ENCODE assay signal across 8 mouse cellular contexts in the genomic region with DNA sequence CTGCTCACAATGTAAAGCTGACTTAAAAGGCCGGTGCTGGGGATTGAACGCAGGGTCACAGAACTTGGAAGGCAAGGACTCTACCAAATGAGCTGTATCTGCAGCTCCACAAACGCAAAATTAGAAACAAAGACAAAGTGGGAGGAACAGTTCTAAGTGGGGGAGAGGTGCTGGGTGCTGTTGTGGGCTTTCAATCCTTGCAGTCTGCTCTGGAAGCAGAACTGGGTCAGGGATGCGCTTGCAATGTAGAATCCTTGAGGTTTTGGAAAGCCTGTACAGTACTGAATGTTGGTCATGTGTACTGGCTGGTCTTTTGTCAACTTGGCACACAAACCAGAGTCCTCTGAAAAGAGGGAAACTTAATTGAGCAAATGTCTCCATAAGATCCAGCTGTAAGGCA. TPM values are rescaled to one million over a fixed set of nuclear protein-coding genes. Genes with fewer than 3 reads are reported as not detected.
DNase-seq lines count a peak whose midpoint lies in the region; ATAC-seq and TF ChIP-seq lines count a peak whose summit lies in the region.

No protein-coding gene starts in this region.

- no peaks in the 10 kb centered on the region for H3K9me3 ChIP-seq in forebrain, postnatal 0 days (ENCODE audit: low read length)
- H3K9me3 ChIP-seq in midbrain, embryonic 11.5 days (ENCODE audit: control insufficient read depth, low read length) = no peaks in the 10 kb centered on the region

- no peak for TF ChIP-seq CTCF in lung, adult 2 months (IDR thresholded peaks at IDR 0.05; ENCODE audit: insufficient read depth, low read length)
- no peak for TF ChIP-seq CTCF in bone marrow, adult 2 months (IDR thresholded peaks at IDR 0.05; ENCODE audit: control insufficient read depth, insufficient read depth, low read length)
- TF ChIP-seq CTCF in forebrain, postnatal 0 days (IDR thresholded peaks at IDR 0.05; ENCODE audit: low read depth) = no peak

- no peak overlapping the region for H3K27ac ChIP-seq in bone marrow, adult 2 months (ENCODE audit: control insufficient read depth, insufficient read depth, low read depth, low read length, poor library complexity)
- H3K27ac ChIP-seq in forebrain, postnatal 0 days (ENCODE audit: low read depth, low read length) = peak overlapping the region; percentile 94
- no peak overlapping the region for H3K27ac ChIP-seq in midbrain, embryonic 11.5 days (ENCODE audit: low read depth, low read length)

- peak overlapping the region; percentile 83 for H3K4me2 ChIP-seq in forebrain, postnatal 0 days (ENCODE audit: low read depth)
- H3K4me2 ChIP-seq in midbrain, embryonic 11.5 days = peak overlapping the region; percentile 89

- no peak for TF ChIP-seq POLR2A in lung, adult 2 months (IDR thresholded peaks at IDR 0.05; ENCODE audit: borderline replicate concordance, extremely low read depth, low read depth, low read length)
- TF ChIP-seq POLR2A in bone marrow, adult 2 months (IDR thresholded peaks at IDR 0.05; ENCODE audit: borderline replicate concordance, control insufficient read depth, low read depth, low read length) = no peak

- peak overlapping the region; percentile 76 for H3K4me3 ChIP-seq in lung, adult 2 months (replicated peaks; ENCODE audit: extremely low read depth, low read depth, low read length)
- H3K4me3 ChIP-seq in bone marrow, adult 2 months (replicated peaks; ENCODE audit: control insufficient read depth, low read depth, low read length) = peak overlapping the region; percentile 97
- H3K4me3 ChIP-seq in forebrain, postnatal 0 days (ENCODE audit: low read depth, low read length) = peak overlapping the region; percentile 99
- H3K4me3 ChIP-seq in midbrain, embryonic 11.5 days (ENCODE audit: low read depth, low read length) = peak overlapping the region; percentile 86

- peaks cover 11% of the 10 kb centered on the region; the same call in 1 of the 2 replicates for H3K4me1 ChIP-seq in lung, adult 2 months (ENCODE audit: control insufficient read depth, insufficient read depth, low read length)
- H3K4me1 ChIP-seq in bone marrow, adult 2 months (ENCODE audit: control insufficient read depth, insufficient read depth, low read length) = no peaks in the 10 kb centered on the region; the same call in 1 of the 2 replicates
- peaks cover 16% of the 10 kb centered on the region; the same call in 1 of the 2 replicates for H3K4me1 ChIP-seq in forebrain, postnatal 0 days (ENCODE audit: insufficient read depth)
- H3K4me1 ChIP-seq in midbrain, embryonic 11.5 days (ENCODE audit: control insufficient read depth, insufficient read depth, low read length) = peaks cover 8% of the 10 kb centered on the region

- peaks cover 14% of the 10 kb centered on the region; the same call in 1 of the 2 replicates for H3K36me3 ChIP-seq in forebrain, postnatal 0 days (ENCODE audit: insufficient read depth)
- H3K36me3 ChIP-seq in midbrain, embryonic 11.5 days (ENCODE audit: control insufficient read depth, insufficient read depth, low read length) = peaks cover 5% of the 10 kb centered on the region; the same call in 1 of the 2 replicates

- DNase-seq in lung, adult 2 months = no peak
- no peak for DNase-seq in lung, postnatal 14 days
- peak; percentile 11 for DNase-seq in forebrain, postnatal 0 days
- DNase-seq in midbrain, embryonic 11.5 days (ENCODE audit: low spot score, missing footprints) = no peak
- DNase-seq in left cerebral cortex, adult 11 months (ENCODE audit: low spot score) = no peak
- no peak for DNase-seq in thymus, postnatal 36 days

- ATAC-seq in forebrain, postnatal 0 days = no peak
- no peak for ATAC-seq in midbrain, embryonic 11.5 days (ENCODE audit: low FRiP score)
- ATAC-seq in CD4-positive, CD25-positive, alpha-beta regulatory T cell, adult 4 months = no peak

- no peaks in the 10 kb centered on the region for H3K27me3 ChIP-seq in forebrain, postnatal 0 days (ENCODE audit: insufficient read depth, low read length)
- H3K27me3 ChIP-seq in midbrain, embryonic 11.5 days (ENCODE audit: control insufficient read depth, insufficient read depth, low read length) = no peaks in the 10 kb centered on the region

- WGBS in lung, adult 2 months = 4% methylated on average over 4 of the region's 4 CpGs
- WGBS in bone marrow, adult 2 months = 13% methylated on average over 4 of the region's 4 CpGs
- 8% methylated on average over 4 of the region's 4 CpGs for WGBS in forebrain, postnatal 0 days
- WGBS in midbrain, embryonic 11.5 days = 9% methylated on average over 4 of the region's 4 CpGs

- H3K9ac ChIP-seq in forebrain, postnatal 0 days = peak overlapping the region; percentile 93
- H3K9ac ChIP-seq in midbrain, embryonic 11.5 days (ENCODE audit: low read length) = peak overlapping the region; percentile 99

RNA-seq across cellular contexts. Expression of a gene that starts 0.9 kb away (rescaled TPM):
- polyA plus RNA-seq in lung, adult 2 months (2012; rRNA removed) = 0.75 and 1.2 TPM in 2 replicates
- 5.5 and 6.4 TPM in 2 replicates for polyA plus RNA-seq in bone marrow, adult 2 months (2011; ENCODE audit: insufficient read depth, insufficient read length, low replicate concordance, missing spikeins)
- 6.2 and 7.0 TPM in 2 replicates for total RNA-seq in forebrain, postnatal 0 days (2014; rRNA removed)
- polyA plus RNA-seq in forebrain, postnatal 0 days (2015; fragmentation: Nextera tagmentation; extraction: Ambion mirVana) = 1.3 and 2.3 TPM in 2 replicates
- polyA plus RNA-seq in midbrain, embryonic 11.5 days (2014; fragmentation: Nextera tagmentation; extraction: Ambion mirVana) = 2.2 and 2.7 TPM in 2 replicates
- 1 to 10 TPM; 4.6 to 4.8 TPM for polyA plus RNA-seq in CD4-positive, CD25-positive, alpha-beta regulatory T cell, adult 4 months (2017; shearing (Covaris generic))

RNA-seq across cellular contexts. Expression of a gene that starts 1.0 kb away (rescaled TPM):
- polyA plus RNA-seq in lung, adult 2 months (2012; rRNA removed) = 22.5 and 31.1 TPM in 2 replicates
- 50.5 and 59.1 TPM in 2 replicates for polyA plus RNA-seq in bone marrow, adult 2 months (2011; ENCODE audit: insufficient read depth, insufficient read length, low replicate concordance, missing spikeins)
- 49.0 and 50.3 TPM in 2 replicates for total RNA-seq in forebrain, postnatal 0 days (2014; rRNA removed)
- 60.2 and 68.8 TPM in 2 replicates for polyA plus RNA-seq in forebrain, postnatal 0 days (2015; fragmentation: Nextera tagmentation; extraction: Ambion mirVana)
- 106 and 111 TPM in 2 replicates for polyA plus RNA-seq in midbrain, embryonic 11.5 days (2014; fragmentation: Nextera tagmentation; extraction: Ambion mirVana)
- polyA plus RNA-seq in CD4-positive, CD25-positive, alpha-beta regulatory T cell, adult 4 months (2017; shearing (Covaris generic)) = 10 to 100 TPM; 18.9 to 23.2 TPM

RNA-seq across cellular contexts. Expression of a gene that starts 44.8 kb away (rescaled TPM):
- 25.4 and 30.7 TPM in 2 replicates for polyA plus RNA-seq in lung, adult 2 months (2012; rRNA removed)
- polyA plus RNA-seq in bone marrow, adult 2 months (2011; ENCODE audit: insufficient read depth, insufficient read length, low replicate concordance, missing spikeins) = 49.8 and 90.6 TPM in 2 replicates
- 59.9 and 81.9 TPM in 2 replicates for total RNA-seq in forebrain, postnatal 0 days (2014; rRNA removed)
- 76.9 and 92.3 TPM in 2 replicates for polyA plus RNA-seq in forebrain, postnatal 0 days (2015; fragmentation: Nextera tagmentation; extraction: Ambion mirVana)
- 144 and 150 TPM in 2 replicates for polyA plus RNA-seq in midbrain, embryonic 11.5 days (2014; fragmentation: Nextera tagmentation; extraction: Ambion mirVana)
- polyA plus RNA-seq in CD4-positive, CD25-positive, alpha-beta regulatory T cell, adult 4 months (2017; shearing (Covaris generic)) = 100 to 1,000 TPM in 1 of 2 experiments, 10 to 100 TPM in 1; 90.3 to 221 TPM
